Mouse (Mus musculus): ENCODE data around the gene Atraid.

Atraid gene

GRCm38 (mm10) chr5:31094799-31095691, 46.9 kb downstream of the Atraid start:
- DNase-seq = peak; percentile 98

DNA sequence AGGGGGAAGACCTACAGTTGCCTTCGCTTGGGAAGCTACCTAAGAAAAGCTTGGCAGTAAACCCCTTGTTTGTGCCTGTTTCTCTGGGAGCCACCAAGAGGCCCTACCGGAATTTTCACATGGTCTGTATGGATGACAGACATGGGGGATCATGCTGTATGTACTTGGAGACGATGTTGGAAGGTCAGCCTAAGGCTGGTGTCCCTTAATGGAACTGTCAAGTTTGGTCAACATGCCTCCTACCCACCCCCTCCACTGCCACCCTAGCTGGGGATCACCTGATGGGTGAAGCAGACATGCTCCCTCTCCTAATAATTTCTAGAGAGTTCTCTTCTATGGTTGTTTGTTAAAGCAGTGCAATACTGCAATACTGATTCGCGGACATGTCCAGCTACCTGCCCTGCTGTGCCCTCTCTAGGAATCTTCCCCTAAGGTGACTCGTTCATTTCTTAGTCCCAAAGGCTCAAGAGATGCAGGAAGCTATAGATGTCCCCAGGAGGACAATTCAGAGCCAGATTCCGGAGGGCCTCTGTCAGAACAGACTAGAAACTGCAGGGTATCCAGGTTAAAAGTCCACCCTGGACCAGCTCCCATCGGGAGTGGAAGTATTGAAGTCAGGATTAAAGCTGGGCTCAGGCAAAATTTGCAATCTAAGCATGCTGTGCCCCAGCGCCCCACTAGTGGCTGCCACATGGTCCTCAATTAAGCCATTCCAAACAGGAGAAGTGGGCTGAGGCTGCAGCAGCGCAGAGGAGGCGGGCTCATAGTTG, 47.8 kb downstream of the Atraid start:
- DNase-seq = peak; percentile 84

All from heart, adult 11 months (tissue).